ENCODE assay signal across 24 mouse cellular contexts in the genomic region with DNA sequence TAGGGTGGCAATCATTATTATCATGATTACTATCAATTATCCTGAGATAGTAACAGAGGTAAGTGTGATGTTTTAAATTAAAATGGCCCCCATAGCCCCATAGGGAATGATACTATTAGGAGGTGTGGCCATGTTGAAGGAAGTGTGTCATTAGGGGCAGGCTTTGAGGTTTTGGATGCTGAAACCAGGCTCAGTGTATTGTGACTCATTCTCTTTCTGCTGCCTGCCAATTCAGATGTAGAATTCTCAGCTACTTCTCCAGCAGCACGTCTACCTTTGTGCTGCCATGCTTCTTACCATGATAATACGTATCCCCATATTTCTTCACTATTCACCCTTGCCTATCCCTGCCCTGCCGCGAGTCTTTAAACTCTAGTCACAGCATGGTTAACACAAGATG.
DNase-seq lines count a peak whose midpoint lies in the region; TF ChIP-seq lines count a peak whose summit lies in the region.
"Had no signal": no experiment of that assay in that cellular context is flagged by ENCODE, and none has a peak within 500 bp of the region (broad histone marks: within the 10 kb centered on the region; RNA-seq: fewer than 3 reads in every experiment).

No protein-coding gene starts in this region.

- DNase-seq in spleen, adult 2 months (ENCODE audit: low read depth in 1 of 2, low spot score in 2 of 2), result no peak
- no peak for DNase-seq in spleen, postnatal 4 days (ENCODE audit: low spot score in 2 of 2)
- peak; percentile 27 to 34 for DNase-seq in B cell, adult 2 months
- no peak for DNase-seq in layer of hippocampus, adult 8-10 months (ENCODE audit: low spot score in 2 of 2)
- no peak for DNase-seq in cerebellum, postnatal 4 days (ENCODE audit: low spot score in 2 of 2)
- DNase-seq in left cerebral cortex, adult 9 months (ENCODE audit: low spot score in 2 of 2), result no peak
- DNase-seq: adrenal gland, postnatal 25 days; cerebellum, adult 11 months; cerebellum, postnatal 10 days; gastrocnemius, adult 2 months; heart, adult 18-20 months; heart, postnatal 14 days; kidney, adult 18-20 months; liver; lung, postnatal 14 days had no signal

- no peak for TF ChIP-seq POLR2A in spleen, adult 2 months (IDR thresholded peaks at IDR 0.05; ENCODE audit: low read depth, low read length)
- TF ChIP-seq POLR2A in bone marrow, adult 2 months (IDR thresholded peaks at IDR 0.05; ENCODE audit: borderline replicate concordance, control insufficient read depth, low read depth, low read length), result no peak
- no peak for TF ChIP-seq POLR2A in small intestine, adult 2 months (IDR thresholded peaks at IDR 0.05; ENCODE audit: low read depth, low read length)

- H3K4me3 ChIP-seq in spleen, adult 2 months (ENCODE audit: extremely low read depth, insufficient read depth, insufficient read length), result no peak overlapping the region
- H3K4me3 ChIP-seq in bone marrow, adult 2 months (replicated peaks; ENCODE audit: control insufficient read depth, low read depth, low read length), result no peak overlapping the region
- H3K4me3 ChIP-seq in small intestine, adult 2 months (ENCODE audit: low read depth, low read length), result no peak overlapping the region
- H3K4me3 ChIP-seq: forebrain, embryonic 12.5 days; gastrocnemius, adult 2 months; heart, embryonic 13.5 days; left cerebral cortex, adult 2 months; limb, embryonic 10.5 days; midbrain, embryonic 13.5 days had no signal

- H3K27me3 ChIP-seq in spleen, adult 2 months (ENCODE audit: control insufficient read depth, insufficient read depth, low read length), result no peaks in the 10 kb centered on the region
- no peaks in the 10 kb centered on the region for H3K27me3 ChIP-seq in small intestine, adult 2 months (ENCODE audit: control insufficient read depth, insufficient read depth, low read length)
- H3K27me3 ChIP-seq: forebrain, embryonic 12.5 days; heart, embryonic 13.5 days; midbrain, embryonic 13.5 days had no signal

- peaks cover 29% of the 10 kb centered on the region; the same call in 1 of the 2 replicates for H3K4me1 ChIP-seq in spleen, adult 2 months (ENCODE audit: control insufficient read depth, insufficient read depth, insufficient read length)
- H3K4me1 ChIP-seq in bone marrow, adult 2 months (ENCODE audit: control insufficient read depth, insufficient read depth, low read length), result peaks cover 16% of the 10 kb centered on the region
- peaks cover 23% of the 10 kb centered on the region for H3K4me1 ChIP-seq in small intestine, adult 2 months (ENCODE audit: control insufficient read depth, insufficient read depth, insufficient read length, low read length)

- WGBS in spleen, adult 2 months, result 53% methylated on average over 4 of the region's 4 CpGs
- 63% methylated on average over 4 of the region's 4 CpGs for WGBS in bone marrow, adult 2 months
- 72% methylated on average over 4 of the region's 4 CpGs for WGBS in small intestine, adult 2 months

- peak overlapping the region; percentile 77 for H3K27ac ChIP-seq in spleen, adult 2 months (ENCODE audit: insufficient read depth, low read length)
- peak overlapping the region; percentile 85 for H3K27ac ChIP-seq in bone marrow, adult 2 months (ENCODE audit: control insufficient read depth, insufficient read depth, low read depth, low read length, poor library complexity)
- peak overlapping the region; percentile 48; the same call in 1 of the 2 replicates for H3K27ac ChIP-seq in small intestine, adult 2 months (ENCODE audit: insufficient read depth, low read depth, low read length)
- H3K27ac ChIP-seq: forebrain, embryonic 12.5 days; gastrocnemius, adult 2 months; heart, embryonic 13.5 days; hindbrain, embryonic 14.5 days; left cerebral cortex, adult 2 months; limb, embryonic 10.5 days; midbrain, embryonic 13.5 days; stomach, postnatal 0 days had no signal

- no peak for TF ChIP-seq CTCF in spleen, adult 2 months (IDR thresholded peaks at IDR 0.05; ENCODE audit: extremely low read depth, insufficient read depth, insufficient read length, insufficient replicate concordance)
- no peak for TF ChIP-seq CTCF in bone marrow, adult 2 months (IDR thresholded peaks at IDR 0.05; ENCODE audit: control insufficient read depth, insufficient read depth, low read length)
- no peak for TF ChIP-seq CTCF in small intestine, adult 2 months (IDR thresholded peaks at IDR 0.05; ENCODE audit: extremely low read depth, insufficient read length, insufficient replicate concordance, low read depth, low read length)

- no peaks in the 10 kb centered on the region for H3K36me3 ChIP-seq in spleen, adult 2 months (ENCODE audit: control insufficient read depth, insufficient read depth, low read length)
- H3K36me3 ChIP-seq in small intestine, adult 2 months (ENCODE audit: control insufficient read depth, insufficient read depth, low read length), result no peaks in the 10 kb centered on the region
- H3K36me3 ChIP-seq: forebrain, embryonic 12.5 days; heart, embryonic 13.5 days; limb, embryonic 10.5 days; midbrain, embryonic 13.5 days had no signal

Comparison
In these comparisons a context has a peak if more than half of its experiments do, and no peak if none do; other contexts are left out.
1. DNase-seq: peak in B cell, adult 2 months (2 of 2); none in spleen, adult 2 months (0 of 2), spleen, postnatal 4 days (0 of 2), layer of hippocampus, adult 8-10 months (0 of 2), cerebellum, postnatal 4 days (0 of 2) and left cerebral cortex, adult 9 months (0 of 2).
2. Peak in every context shown above with its lines, with median percentiles within 50 percentile points of each other: H3K27ac ChIP-seq.